Mouse (Mus musculus) liver, embryonic 11.5 days (tissue): ENCODE measurements at regions not wholly inside any gene's neighbourhood (a gene's known extent, or its start where the extent isn't known, plus 50 kb on each side); places are given as distances from the start of the nearest gene placed in this dataset.
"Not testable (repeated sequence)": the region's sequence is repeated elsewhere in the genome, so short reads cannot be mapped to it uniquely, and the experiment has no call there.

Experiments used
- ATAC-seq: fragments of 200-750 bp; cut with Nextera tagmentation; replicated peaks from 2 replicates; pipeline ENCODE4 v1.8.0; 2017; ENCODE audit warnings: moderate number of reproducible peaks, mild to moderate bottlenecking, moderate TSS enrichment, moderate library complexity; ENCODE audit not compliant: low FRiP score
- DNase-seq: peaks from one replicate; pipeline ENCODE4 v3.0.0-alpha.2; 2017; ENCODE audit warnings: low spot score
- H3K27ac ChIP-seq: fragments of 300-500 bp; sonication (generic); 2 replicates; pipeline ENCODE4 v1.5.1; 2014; ENCODE audit warnings: mild to moderate bottlenecking, low read depth, low read length, control low read depth
- H3K27me3 ChIP-seq: fragments of 300-500 bp; sonication (generic); replicated peaks from 2 replicates; pipeline ENCODE4 v1.6.1; 2014; ENCODE audit warnings: low read length, mixed read lengths; ENCODE audit not compliant: control insufficient read depth, insufficient read depth
- H3K36me3 ChIP-seq: fragments of 300-500 bp; sonication (generic); 2 replicates; pipeline ENCODE4 v1.6.1; 2014; ENCODE audit warnings: mild to moderate bottlenecking, low read length, moderate library complexity, mixed read lengths; ENCODE audit not compliant: control insufficient read depth, insufficient read depth
- H3K4me1 ChIP-seq: fragments of 300-500 bp; sonication (generic); replicated peaks from 2 replicates; pipeline ENCODE4 v1.6.1; 2014; ENCODE audit warnings: low read length, mixed read lengths; ENCODE audit not compliant: control insufficient read depth, insufficient read depth
- H3K4me2 ChIP-seq: fragments of 300-500 bp; sonication (generic); 2 replicates; pipeline ENCODE4 v1.6.1; 2014; ENCODE audit warnings: mild to moderate bottlenecking, control low read depth, moderate library complexity
- H3K4me3 ChIP-seq: fragments of 300-500 bp; sonication (generic); 2 replicates; pipeline ENCODE4 v1.5.1; 2014; ENCODE audit warnings: low read depth, low read length, control low read depth
- H3K9ac ChIP-seq: fragments of 300-500 bp; sonication (generic); 2 replicates; pipeline ENCODE4 v1.6.1; 2014; ENCODE audit warnings: low read depth, low read length, control low read depth
- H3K9me3 ChIP-seq: fragments of 300-500 bp; sonication (generic); 2 replicates; pipeline ENCODE4 v1.6.1; 2016; ENCODE audit warnings: low read length, inconsistent platforms, mixed read lengths; ENCODE audit not compliant: control insufficient read depth
- WGBS: fragments of 180-500 bp; shearing (Covaris S2); extraction: QIAGEN DNeasy Blood & Tissue Kit; methylation state at CpG from one replicate; pipeline ENCODE4 v1.1.7; 2014; 5-methylcytosine and 5-hydroxymethylcytosine counted together

DNA sequence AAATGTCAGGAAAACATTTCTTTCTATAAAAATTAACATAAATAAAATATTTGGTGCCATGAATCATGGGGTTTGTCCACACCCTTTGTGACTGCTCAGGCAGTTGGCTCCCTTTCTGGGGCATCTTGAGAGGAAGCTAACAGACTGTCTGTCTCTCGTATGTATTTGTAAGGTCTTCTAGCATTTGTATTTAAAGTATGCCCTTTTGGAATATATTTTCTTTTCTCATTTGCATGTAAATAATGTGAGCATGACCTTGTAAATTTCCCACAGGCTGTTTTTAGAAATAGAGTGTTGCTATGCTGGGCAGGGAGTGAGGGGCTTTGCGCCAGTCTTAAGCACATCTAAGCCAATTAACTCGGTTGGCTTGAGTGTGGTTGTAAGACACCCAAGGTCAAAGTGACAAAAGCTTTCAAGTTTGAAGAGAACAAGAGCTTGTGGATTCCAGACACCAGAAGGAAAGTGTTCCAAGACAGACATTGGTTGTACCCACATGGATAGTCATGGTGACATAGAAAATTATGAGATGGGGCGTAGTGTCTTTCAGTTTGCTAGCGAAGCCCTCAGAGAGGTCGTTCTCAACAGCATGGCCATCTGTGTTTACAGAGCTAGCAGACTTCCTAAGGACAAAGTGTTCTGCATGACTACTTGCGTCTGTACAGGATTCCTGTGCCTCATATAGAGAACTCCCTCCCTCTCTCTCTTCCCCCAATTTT lies 113.1 kb upstream of the Rasgrp1 start:
- WGBS = 72% methylated on average over 7 of the region's 7 CpGs
- H3K4me1 ChIP-seq = no peaks in the 10 kb centered on the region
- H3K4me2 ChIP-seq = no peak overlapping the region
- H3K27ac ChIP-seq = no peak overlapping the region
- H3K4me3 ChIP-seq = no peak overlapping the region
- ATAC-seq (no peak), DNase-seq (no peak)
- H3K9ac ChIP-seq = no peak overlapping the region
- H3K27me3 ChIP-seq = no peaks in the 10 kb centered on the region
- H3K36me3 ChIP-seq = no peaks in the 10 kb centered on the region
- H3K9me3 ChIP-seq = no peaks in the 10 kb centered on the region

DNA sequence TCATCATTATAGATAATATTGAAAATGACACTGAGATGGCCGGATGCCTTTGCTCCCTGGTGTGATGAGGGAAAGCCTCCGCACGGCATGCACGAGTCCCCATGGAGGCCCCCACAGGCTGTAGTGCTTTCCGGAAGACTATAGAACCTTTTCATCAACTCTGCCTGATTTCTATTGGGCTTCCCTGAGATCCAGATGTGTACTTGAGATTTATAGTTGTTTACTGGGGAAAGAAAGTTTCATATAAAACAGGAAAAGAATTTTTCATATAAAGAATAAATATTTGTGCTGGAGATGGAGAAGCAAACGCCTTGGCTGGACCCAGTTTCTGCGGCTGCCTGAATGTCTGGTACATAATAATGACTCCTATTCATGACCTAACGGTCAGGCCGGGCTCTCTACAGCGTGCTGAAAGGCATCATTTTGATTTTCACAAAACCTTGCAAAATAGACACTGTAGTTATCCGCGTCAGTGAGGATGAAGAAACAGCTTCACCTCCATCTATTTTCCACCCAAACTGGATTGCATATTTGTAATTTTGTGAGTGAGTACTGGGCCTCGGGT lies 113.7 kb upstream of the Rasgrp1 start:
- Histone ChIP-seq H3K27me3 (no peaks in the 10 kb centered on the region), H3K4me3 (no peak overlapping the region), H3K4me2 (no peak overlapping the region), H3K9ac (no peak overlapping the region), H3K27ac (no peak overlapping the region), H3K4me1 (no peaks in the 10 kb centered on the region), H3K36me3 (no peaks in the 10 kb centered on the region), H3K9me3 (no peaks in the 10 kb centered on the region)
- DNase-seq = no peak
- ATAC-seq = no peak
- WGBS = 85% methylated on average over 13 of the region's 13 CpGs

- H3K4me1 ChIP-seq = no peaks in the 10 kb centered on the region
- H3K36me3 ChIP-seq = no peaks in the 10 kb centered on the region
- 61% methylated on average over 4 of the region's 4 CpGs for WGBS
Measured at GRCm38 (mm10) chr2:117461541-117462290, 118.9 kb upstream of the Rasgrp1 start.

DNA sequence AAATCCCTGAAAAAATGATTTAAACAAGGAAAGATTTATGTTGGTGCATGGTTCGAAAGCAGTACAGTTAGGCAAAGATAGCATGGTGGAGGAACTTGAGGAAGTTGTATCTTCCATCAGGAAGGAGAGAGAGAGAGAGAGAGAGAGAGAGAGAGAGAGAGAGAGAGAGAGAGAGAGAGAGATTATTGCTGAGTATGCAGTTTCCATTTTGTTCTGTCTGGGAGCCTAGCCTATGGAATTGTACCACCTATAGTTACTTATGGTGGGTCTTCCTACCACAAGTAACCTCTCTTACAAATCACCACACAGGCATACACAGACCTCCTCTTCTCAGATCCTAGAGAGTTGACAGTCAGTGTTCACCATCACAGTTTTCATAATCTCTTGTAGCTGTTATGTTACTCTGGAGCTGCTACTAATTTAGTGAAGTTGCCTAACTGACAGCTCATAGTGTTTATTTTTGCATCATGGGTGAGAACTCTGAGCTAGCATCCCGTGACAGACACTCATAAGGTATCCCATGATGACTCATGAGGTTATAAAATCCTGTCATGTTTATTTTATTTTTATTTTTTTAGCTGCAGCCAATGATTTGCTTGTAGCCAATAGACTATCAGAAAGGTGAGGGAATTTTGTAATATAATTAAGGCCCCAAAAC lies 132.2 kb upstream of the Rasgrp1 start:
- 70% methylated on average over 2 of the region's 2 CpGs for WGBS
- DNase-seq (no peak), ATAC-seq (no peak)
- Histone ChIP-seq H3K4me1 (no peaks in the 10 kb centered on the region), H3K27ac (no peak overlapping the region), H3K36me3 (no peaks in the 10 kb centered on the region), H3K9me3 (no peaks in the 10 kb centered on the region), H3K4me2 (no peak overlapping the region), H3K27me3 (no peaks in the 10 kb centered on the region), H3K4me3 (no peak overlapping the region), H3K9ac (no peak overlapping the region)

More at GRCm38 (mm10) chr2:117461541-117462290, 118.9 kb upstream of the Rasgrp1 start:
- H3K9me3 ChIP-seq = no peaks in the 10 kb centered on the region
- no peaks in the 10 kb centered on the region for H3K27me3 ChIP-seq
- DNase-seq = no peak
- H3K27ac ChIP-seq = no peak overlapping the region
- H3K9ac ChIP-seq = no peak overlapping the region
- ATAC-seq = no peak
- no peak overlapping the region for H3K4me3 ChIP-seq
- no peak overlapping the region for H3K4me2 ChIP-seq

DNA sequence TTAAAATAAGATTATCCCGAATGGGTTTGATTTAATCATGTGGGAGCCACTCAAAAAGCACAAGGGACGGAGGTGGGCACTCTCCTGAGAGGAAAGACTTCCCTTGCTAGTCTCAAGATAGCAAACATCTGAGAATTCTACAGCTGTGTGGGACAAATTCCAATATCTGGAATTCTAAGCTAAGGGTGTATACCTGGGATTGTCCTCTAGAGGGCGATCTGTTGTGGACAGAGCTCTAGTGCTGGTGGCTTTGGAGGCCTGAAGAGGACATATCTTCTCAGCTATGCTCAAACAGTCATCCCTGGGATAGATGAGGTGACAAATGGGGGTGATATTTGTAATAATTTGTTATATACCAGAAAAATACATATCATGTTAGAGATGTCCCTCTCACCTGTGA lies 132.8 kb upstream of the Rasgrp1 start:
- no peak overlapping the region for H3K27ac ChIP-seq
- DNase-seq = no peak
- 41% methylated on average over 3 of the region's 3 CpGs for WGBS
- H3K27me3 ChIP-seq = no peaks in the 10 kb centered on the region
- no peak overlapping the region for H3K4me2 ChIP-seq
- H3K9me3 ChIP-seq = no peaks in the 10 kb centered on the region
- no peak for ATAC-seq
- H3K4me1 ChIP-seq = no peaks in the 10 kb centered on the region
- no peaks in the 10 kb centered on the region for H3K36me3 ChIP-seq
- H3K4me3 ChIP-seq = no peak overlapping the region
- H3K9ac ChIP-seq = no peak overlapping the region

- not testable (repeated sequence) for H3K4me2 ChIP-seq, H3K27ac ChIP-seq, H3K4me3 ChIP-seq, ATAC-seq, DNase-seq, H3K27me3 ChIP-seq, H3K36me3 ChIP-seq, H3K4me1 ChIP-seq, H3K9ac ChIP-seq, H3K9me3 ChIP-seq
- WGBS = 75% methylated on average over 9 of the region's 11 CpGs
Measured at GRCm38 (mm10) chr2:117477503-117477902, 134.7 kb upstream of the Rasgrp1 start.

GRCm38 (mm10) chr2:117479244-117480009 lies 136.6 kb upstream of the Rasgrp1 start:
- not testable (repeated sequence) for H3K4me3 ChIP-seq, H3K27ac ChIP-seq, ATAC-seq, H3K9ac ChIP-seq, H3K27me3 ChIP-seq, H3K9me3 ChIP-seq, H3K4me1 ChIP-seq, H3K36me3 ChIP-seq, H3K4me2 ChIP-seq, DNase-seq
- WGBS = 81% methylated on average over 16 of the region's 16 CpGs

DNA sequence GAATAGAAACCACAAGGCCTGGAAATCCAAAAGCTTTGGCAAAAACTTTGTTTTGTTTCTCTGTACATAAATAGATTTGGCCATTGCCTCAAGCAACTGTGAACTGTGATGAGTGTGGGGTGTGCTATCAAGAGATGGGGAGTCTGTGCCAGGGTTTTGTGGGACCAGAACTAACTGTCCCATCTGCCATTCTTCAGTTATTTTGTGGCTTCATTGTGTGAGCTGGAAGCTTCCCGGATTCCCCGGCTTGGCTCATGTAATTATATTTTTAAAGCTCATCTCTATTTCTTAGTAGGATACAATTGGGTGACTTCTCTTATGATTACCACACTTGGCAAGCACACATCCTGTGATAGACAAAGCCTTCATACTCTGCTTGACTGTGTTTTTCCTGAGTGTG lies 143.6 kb upstream of the Rasgrp1 start:
- Histone ChIP-seq H3K4me3 (no peak overlapping the region), H3K4me1 (no peaks in the 10 kb centered on the region), H3K27ac (no peak overlapping the region), H3K36me3 (no peaks in the 10 kb centered on the region), H3K9ac (no peak overlapping the region), H3K4me2 (no peak overlapping the region), H3K9me3 (no peaks in the 10 kb centered on the region), H3K27me3 (no peaks in the 10 kb centered on the region)
- WGBS = 80% methylated on average over 2 of the region's 2 CpGs
- no peak for ATAC-seq
- DNase-seq = no peak
